Mouse (Mus musculus): Measurements from ENCODE around the gene Slx4. TPM values are rescaled to one million over a fixed set of nuclear protein-coding genes. Genes with fewer than 3 reads are reported as not detected.
"Not testable (repeated sequence)": the region's sequence is repeated elsewhere in the genome, so short reads cannot be mapped to it uniquely, and the experiment has no call there.

Slx4 gene
- total and polyA plus RNA-seq, 3 experiments, result 15.6 to 26.5 (median 20.1) TPM

- DNase-seq, result no peak
Observed at GRCm38 (mm10) chr16:4012882-4013570, 9.5 kb upstream of the Slx4 start.

- DNase-seq, result no peak
Observed at GRCm38 (mm10) chr16:3988410-3988809, 15.2 kb downstream of the Slx4 start.

GRCm38 (mm10) chr16:3983146-3983700, 20.3 kb downstream of the Slx4 start:
- no peak for DNase-seq

GRCm38 (mm10) chr16:3982173-3982572, 21.4 kb downstream of the Slx4 start:
- DNase-seq, result no peak

GRCm38 (mm10) chr16:3976712-3977111, 26.9 kb downstream of the Slx4 start:
- no peak for DNase-seq

- DNase-seq, result peak; percentile 26
Observed at GRCm38 (mm10) chr16:3976251-3976671, 27.3 kb downstream of the Slx4 start, which contains the start of gene Nlrc3. Gene Nlrc3 (minus strand): TSS chr16:3976632.

GRCm38 (mm10) chr16:3975658-3976057, 27.9 kb downstream of the Slx4 start:
- no peak for DNase-seq

- not testable (repeated sequence) for DNase-seq
Observed at GRCm38 (mm10) chr16:3974456-3974855, 29.1 kb downstream of the Slx4 start.

- no peak for DNase-seq
Observed at GRCm38 (mm10) chr16:3965534-3965933, 38.0 kb downstream of the Slx4 start.

GRCm38 (mm10) chr16:3964990-3965389, 38.6 kb downstream of the Slx4 start:
- no peak for DNase-seq

- peak; percentile 46 for DNase-seq
Observed at GRCm38 (mm10) chr16:3959261-3959660, 44.3 kb downstream of the Slx4 start.

GRCm38 (mm10) chr16:3956369-3956768, 47.2 kb downstream of the Slx4 start:
- DNase-seq, result peak; percentile 76

- DNase-seq, result no peak
Observed at GRCm38 (mm10) chr16:3951141-3951540, 52.4 kb downstream of the Slx4 start.

GRCm38 (mm10) chr16:3934701-3935100, 68.9 kb downstream of the Slx4 start:
- DNase-seq, result peak; percentile 25

GRCm38 (mm10) chr16:3934091-3934490, 69.5 kb downstream of the Slx4 start:
- DNase-seq, result no peak

- DNase-seq, result peak; percentile 33
Observed at GRCm38 (mm10) chr16:3933536-3933935, 70.0 kb downstream of the Slx4 start.

- DNase-seq, result no peak
Observed at GRCm38 (mm10) chr16:3929151-3929550, 74.4 kb downstream of the Slx4 start.

Other genes starting within 250 kb of the Slx4 start
- gene Olfr15, start 172.9 kb downstream of the Slx4 start, total RNA-seq (2021), result not detected
- not detected in 2 replicates for gene Olfr15, start 172.9 kb downstream of the Slx4 start, polyA plus RNA-seq (2012; rRNA removed)
- gene Zfp174, start 156.5 kb downstream of the Slx4 start, total RNA-seq (2021), result 10 to 100 TPM in 1 of 2 experiments, 1 to 10 TPM in 1; 4.7 to 15.2 TPM
- 2.7 and 5.0 TPM in 2 replicates for gene Zfp174, start 156.5 kb downstream of the Slx4 start, polyA plus RNA-seq (2012; rRNA removed)
- 100 to 1,000 TPM in 1 of 2 experiments, 10 to 100 TPM in 1; 75.7 to 106 TPM for gene Naa60, start 131.4 kb downstream of the Slx4 start, total RNA-seq (2021)
- 91.3 and 122 TPM in 2 replicates for gene Naa60, start 131.4 kb downstream of the Slx4 start, polyA plus RNA-seq (2012; rRNA removed)
- 10 to 100 TPM; 11.7 to 19.7 TPM for gene Zfp597, start 119.2 kb downstream of the Slx4 start, total RNA-seq (2021)
- gene Zfp597, start 119.2 kb downstream of the Slx4 start, polyA plus RNA-seq (2012; rRNA removed), result 3.2 and 4.1 TPM in 2 replicates
- under 1 TPM in 1 of 2 experiments, not detected in 1; 0.52 TPM for gene Gm20695, start 119.1 kb downstream of the Slx4 start, total RNA-seq (2021)
- gene Gm20695, start 119.1 kb downstream of the Slx4 start, polyA plus RNA-seq (2012; rRNA removed), result not detected in 2 replicates
- 1 to 10 TPM; 4.0 to 6.3 TPM for gene 1700037C18Rik, start 95.1 kb downstream of the Slx4 start, total RNA-seq (2021)
- gene 1700037C18Rik, start 95.1 kb downstream of the Slx4 start, polyA plus RNA-seq (2012; rRNA removed), result 11.4 and 11.9 TPM in 2 replicates
- gene Cluap1, start 95.0 kb downstream of the Slx4 start, total RNA-seq (2021), result 10 to 100 TPM; 14.4 to 18.2 TPM
- gene Cluap1, start 95.0 kb downstream of the Slx4 start, polyA plus RNA-seq (2012; rRNA removed), result 10.3 and 15.2 TPM in 2 replicates
- 1 to 10 TPM; 2.4 to 3.5 TPM for gene Nlrc3, start 27.1 kb downstream of the Slx4 start, total RNA-seq (2021)
- 8.2 and 8.3 TPM in 2 replicates for gene Nlrc3, start 27.1 kb downstream of the Slx4 start, polyA plus RNA-seq (2012; rRNA removed)
- not detected for gene Dnase1, start 33.2 kb upstream of the Slx4 start, total RNA-seq (2021)
- not detected in 2 replicates for gene Dnase1, start 33.2 kb upstream of the Slx4 start, polyA plus RNA-seq (2012; rRNA removed)
- gene Trap1, start 74.1 kb upstream of the Slx4 start, total RNA-seq (2021), result 100 to 1,000 TPM; 208 to 249 TPM
- gene Trap1, start 74.1 kb upstream of the Slx4 start, polyA plus RNA-seq (2012; rRNA removed), result 158 and 206 TPM in 2 replicates
- gene Crebbp, start 210.2 kb upstream of the Slx4 start, total RNA-seq (2021), result 10 to 100 TPM; 39.7 to 72.3 TPM
- gene Crebbp, start 210.2 kb upstream of the Slx4 start, polyA plus RNA-seq (2012; rRNA removed), result 22.9 and 38.1 TPM in 2 replicates